Mouse (Mus musculus) neural tube, embryonic 12.5 days (tissue): ENCODE results near the gene Flt3. TPM values are rescaled to one million over a fixed set of nuclear protein-coding genes. Genes with fewer than 3 reads are reported as not detected.

Source experiments
- ATAC-seq: fragments of 200-750 bp; cut with Nextera tagmentation; 2 replicates; pipeline ENCODE4 v1.8.0; 2017; ENCODE audit warnings: low read depth, mild to moderate bottlenecking, moderate TSS enrichment, moderate library complexity; ENCODE audit not compliant: low FRiP score
- H3K27ac ChIP-seq: fragments of 300-500 bp; sonication (generic); 2 replicates; pipeline ENCODE4 v1.5.1; 2016
- H3K27me3 ChIP-seq: fragments of 300-500 bp; sonication (generic); replicated peaks from 2 replicates; pipeline ENCODE4 v1.6.1; 2016; ENCODE audit warnings: mild to moderate bottlenecking
- H3K36me3 ChIP-seq: fragments of 300-500 bp; sonication (generic); 2 replicates; pipeline ENCODE4 v1.6.1; 2016; ENCODE audit warnings: mild to moderate bottlenecking
- H3K4me1 ChIP-seq: fragments of 300-500 bp; sonication (generic); 2 replicates; pipeline ENCODE4 v1.6.1; 2016
- H3K4me2 ChIP-seq: fragments of 300-500 bp; sonication (generic); replicated peaks from 2 replicates; pipeline ENCODE4 v1.6.1; 2016; ENCODE audit warnings: mild to moderate bottlenecking
- H3K4me3 ChIP-seq: fragments of 300-500 bp; sonication (generic); 2 replicates; pipeline ENCODE4 v1.5.1; 2016
- H3K9ac ChIP-seq: fragments of 300-500 bp; sonication (generic); 2 replicates; pipeline ENCODE4 v1.6.1; 2016; ENCODE audit warnings: mild to moderate bottlenecking
- H3K9me3 ChIP-seq: fragments of 300-500 bp; sonication (generic); 2 replicates; pipeline ENCODE4 v1.6.1; 2016; ENCODE audit warnings: mild to moderate bottlenecking
- WGBS: fragments of 180-500 bp; shearing (Covaris S2); methylation state at CpG from one replicate; pipeline ENCODE4 v1.1.7; 2016; 5-methylcytosine and 5-hydroxymethylcytosine counted together
- polyA plus RNA-seq: library from polyadenylated mRNA; unstranded; fragments of >200 nt; fragmentation: Nextera tagmentation; extraction: Ambion mirVana; gene quantifications from 2 replicates; pipeline ENCODE4 v1.2.1, GENCODE M21; 2016

Gene Flt3
- polyA plus RNA-seq, 1 experiment from 2014 or later = 0.49 TPM

- H3K4me3 ChIP-seq = no peak overlapping the region
- WGBS = 66% methylated on average over 13 of the region's 13 CpGs
These were observed 59.4 kb downstream of the Flt3 start for GRCm38 (mm10) chr5:147340741-147341414.

GRCm38 (mm10) chr5:147339560-147339959, 60.7 kb downstream of the Flt3 start:
- no peak overlapping the region for H3K4me3 ChIP-seq
- 88% methylated on average over 11 of the region's 11 CpGs for WGBS
- H3K36me3 ChIP-seq = no peaks in the 10 kb centered on the region
- no peaks in the 10 kb centered on the region for H3K9me3 ChIP-seq
- no peaks in the 10 kb centered on the region for H3K27me3 ChIP-seq
- H3K27ac ChIP-seq = no peak overlapping the region
- H3K4me2 ChIP-seq = no peak overlapping the region
- H3K9ac ChIP-seq = no peak overlapping the region
- ATAC-seq = no peak
- no peaks in the 10 kb centered on the region for H3K4me1 ChIP-seq

More at GRCm38 (mm10) chr5:147340741-147341414, 59.4 kb downstream of the Flt3 start:
- ATAC-seq = no peak
- H3K36me3 ChIP-seq = no peaks in the 10 kb centered on the region
- H3K4me2 ChIP-seq = no peak overlapping the region
- no peak overlapping the region for H3K9ac ChIP-seq
- no peaks in the 10 kb centered on the region for H3K27me3 ChIP-seq
- H3K27ac ChIP-seq = no peak overlapping the region
- H3K9me3 ChIP-seq = no peaks in the 10 kb centered on the region
- no peaks in the 10 kb centered on the region for H3K4me1 ChIP-seq

GRCm38 (mm10) chr5:147338967-147339366, 61.3 kb downstream of the Flt3 start:
- 66% methylated on average over 9 of the region's 9 CpGs for WGBS
- no peak for ATAC-seq
- Histone ChIP-seq H3K27ac (no peak overlapping the region), H3K9ac (no peak overlapping the region), H3K4me2 (no peak overlapping the region), H3K36me3 (no peaks in the 10 kb centered on the region), H3K4me1 (no peaks in the 10 kb centered on the region), H3K9me3 (no peaks in the 10 kb centered on the region), H3K27me3 (no peaks in the 10 kb centered on the region), H3K4me3 (no peak overlapping the region)

GRCm38 (mm10) chr5:147332711-147333110, 67.6 kb downstream of the Flt3 start:
- H3K4me3 ChIP-seq = no peak overlapping the region
- H3K27ac ChIP-seq = no peak overlapping the region
- peaks cover 7% of the 10 kb centered on the region for H3K4me1 ChIP-seq
- WGBS = 36% methylated on average over 7 of the region's 7 CpGs
- 0 out of 2 replicates have a peak, but pooled peaks have one; percentile 44 for ATAC-seq
- H3K27me3 ChIP-seq = no peaks in the 10 kb centered on the region
- no peak overlapping the region for H3K9ac ChIP-seq
- H3K9me3 ChIP-seq = no peaks in the 10 kb centered on the region
- no peak overlapping the region for H3K4me2 ChIP-seq
- H3K36me3 ChIP-seq = no peaks in the 10 kb centered on the region

GRCm38 (mm10) chr5:147331547-147331946, 68.7 kb downstream of the Flt3 start:
- H3K4me2 ChIP-seq = no peak overlapping the region
- peaks cover 7% of the 10 kb centered on the region for H3K4me1 ChIP-seq
- no peaks in the 10 kb centered on the region for H3K27me3 ChIP-seq
- H3K9me3 ChIP-seq = no peaks in the 10 kb centered on the region
- no peak overlapping the region for H3K9ac ChIP-seq
- no peak for ATAC-seq
- WGBS = 42% methylated on average over 2 of the region's 2 CpGs
- no peak overlapping the region for H3K4me3 ChIP-seq
- H3K27ac ChIP-seq = no peak overlapping the region
- no peaks in the 10 kb centered on the region for H3K36me3 ChIP-seq

GRCm38 (mm10) chr5:147329946-147330345, 70.3 kb downstream of the Flt3 start:
- no peaks in the 10 kb centered on the region for H3K27me3 ChIP-seq
- no peak overlapping the region for H3K4me3 ChIP-seq
- peaks cover 7% of the 10 kb centered on the region for H3K4me1 ChIP-seq
- H3K27ac ChIP-seq = no peak overlapping the region
- WGBS = 86% methylated on average over 11 of the region's 11 CpGs
- H3K9ac ChIP-seq = no peak overlapping the region
- no peak for ATAC-seq
- H3K36me3 ChIP-seq = no peaks in the 10 kb centered on the region
- H3K9me3 ChIP-seq = no peaks in the 10 kb centered on the region
- no peak overlapping the region for H3K4me2 ChIP-seq

- WGBS = 90% methylated on average over 5 of the region's 5 CpGs
- no peak overlapping the region for H3K4me3 ChIP-seq
- H3K9ac ChIP-seq = no peak overlapping the region
- H3K27ac ChIP-seq = no peak overlapping the region
- no peak overlapping the region for H3K4me2 ChIP-seq
- peaks cover 2% of the 10 kb centered on the region; the same call in 1 of the 2 replicates for H3K27me3 ChIP-seq
- no peak for ATAC-seq
- H3K4me1 ChIP-seq = peaks cover 3% of the 10 kb centered on the region; the same call in 1 of the 2 replicates
- no peaks in the 10 kb centered on the region for H3K36me3 ChIP-seq
- H3K9me3 ChIP-seq = no peaks in the 10 kb centered on the region
These were observed 72.7 kb downstream of the Flt3 start for GRCm38 (mm10) chr5:147327636-147328035.

- Histone ChIP-seq H3K9me3 (no peaks in the 10 kb centered on the region), H3K27me3 (peaks cover 13% of the 10 kb centered on the region), H3K36me3 (no peaks in the 10 kb centered on the region), H3K4me1 (no peaks in the 10 kb centered on the region), H3K4me2 (no peak overlapping the region), H3K4me3 (no peak overlapping the region), H3K27ac (no peak overlapping the region), H3K9ac (no peak overlapping the region)
- 83% methylated on average over 11 of the region's 11 CpGs for WGBS
- ATAC-seq = no peak
These were observed 74.4 kb downstream of the Flt3 start for GRCm38 (mm10) chr5:147325931-147326330.

GRCm38 (mm10) chr5:147323237-147323917, 76.9 kb downstream of the Flt3 start:
- 17% methylated on average over 17 of the region's 17 CpGs for WGBS
- Histone ChIP-seq H3K9ac (no peak overlapping the region), H3K36me3 (no peaks in the 10 kb centered on the region), H3K27ac (no peak overlapping the region), H3K27me3 (peaks cover 26% of the 10 kb centered on the region), H3K9me3 (no peaks in the 10 kb centered on the region), H3K4me2 (no peak overlapping the region), H3K4me3 (no peak overlapping the region), H3K4me1 (no peaks in the 10 kb centered on the region)
- 0 out of 2 replicates have a peak, but pooled peaks have one; percentile 25 for ATAC-seq

- H3K27me3 ChIP-seq = peaks cover 38% of the 10 kb centered on the region
These were observed 78.1 kb downstream of the Flt3 start, which contains the start of gene Urad for GRCm38 (mm10) chr5:147322183-147322582. TSS of gene Urad (minus strand) at chr5:147322440.

GRCm38 (mm10) chr5:147319653-147320052, 80.6 kb downstream of the Flt3 start:
- no peaks in the 10 kb centered on the region for H3K36me3 ChIP-seq
- H3K27me3 ChIP-seq = peaks cover 63% of the 10 kb centered on the region
- no peak overlapping the region for H3K9ac ChIP-seq
- no peak overlapping the region for H3K4me3 ChIP-seq
- H3K9me3 ChIP-seq = no peaks in the 10 kb centered on the region
- no peak overlapping the region for H3K4me2 ChIP-seq
- ATAC-seq = 0 out of 2 replicates have a peak, but pooled peaks have one; percentile 31
- no peak overlapping the region for H3K27ac ChIP-seq
- H3K4me1 ChIP-seq = peaks cover 7% of the 10 kb centered on the region

More at GRCm38 (mm10) chr5:147322183-147322582, 78.1 kb downstream of the Flt3 start, which contains the start of gene Urad:
- Histone ChIP-seq H3K4me1 (no peaks in the 10 kb centered on the region), H3K4me3 (no peak within 1 kb of the TSS), H3K36me3 (no peaks in the 10 kb centered on the region), H3K9me3 (no peaks in the 10 kb centered on the region), H3K9ac (no peak within 1 kb of the TSS), H3K27ac (no peak within 1 kb of the TSS), H3K4me2 (no peak within 1 kb of the TSS)
- WGBS = 75% methylated on average over 8 of the region's 8 CpGs
- ATAC-seq = no peak

GRCm38 (mm10) chr5:147317991-147318390, 82.3 kb downstream of the Flt3 start:
- peaks cover 78% of the 10 kb centered on the region for H3K27me3 ChIP-seq
- H3K9ac ChIP-seq = no peak overlapping the region
- peaks cover 7% of the 10 kb centered on the region for H3K4me1 ChIP-seq
- H3K36me3 ChIP-seq = no peaks in the 10 kb centered on the region
- H3K4me3 ChIP-seq = no peak overlapping the region
- no peak for ATAC-seq
- 25% methylated on average over 7 of the region's 7 CpGs for WGBS
- H3K27ac ChIP-seq = no peak overlapping the region
- H3K9me3 ChIP-seq = no peaks in the 10 kb centered on the region
- no peak overlapping the region for H3K4me2 ChIP-seq
